Mouse (Mus musculus) liver, adult 2 months (tissue): ENCODE data around the gene Megf11. TPM values are rescaled to one million over a fixed set of nuclear protein-coding genes. Genes with fewer than 3 reads are reported as not detected.
A peak's percentile ranks its signal among the peaks of the same experiment; 100 is the strongest.

Experiments
- DNase-seq: peaks from one replicate; pipeline ENCODE4 v3.0.0-alpha.2; 2011; ENCODE audit warnings: low read depth, low spot score; ENCODE audit errors: extremely low read depth
- H3K27ac ChIP-seq: fragments of 200-500 bp; replicated peaks from 2 replicates; pipeline ENCODE4 v1.5.1; 2012; ENCODE audit warnings: low read depth, mild to moderate bottlenecking, control low read depth, inconsistent platforms, low read length; ENCODE audit not compliant: insufficient read depth
- H3K27me3 ChIP-seq: fragments of 200-500 bp; 2 replicates; pipeline ENCODE4 v1.6.1; 2012; ENCODE audit warnings: mild to moderate bottlenecking, moderate library complexity, low read length, inconsistent platforms; ENCODE audit not compliant: control insufficient read depth, insufficient read depth
- H3K36me3 ChIP-seq: fragments of 200-500 bp; 2 replicates; pipeline ENCODE4 v1.6.1; 2012; ENCODE audit warnings: low read length, inconsistent platforms; ENCODE audit not compliant: control insufficient read depth, insufficient read depth
- H3K4me1 ChIP-seq: fragments of 200-500 bp; 2 replicates; pipeline ENCODE4 v1.6.1; 2011; ENCODE audit warnings: low read length; ENCODE audit not compliant: control insufficient read depth, insufficient read depth
- H3K4me3 ChIP-seq: fragments of 200-500 bp; 2 replicates; pipeline ENCODE4 v1.5.1; 2011; ENCODE audit warnings: low read depth, mild to moderate bottlenecking, control low read depth, low read length, moderate library complexity; ENCODE audit not compliant: insufficient read depth
- H3K79me2 ChIP-seq: fragments of 200-500 bp; 2 replicates; pipeline ENCODE4 v1.6.1; 2012; ENCODE audit warnings: inconsistent platforms, mild to moderate bottlenecking, low read length, moderate library complexity; ENCODE audit not compliant: control insufficient read depth, insufficient read depth
- H3K9ac ChIP-seq: fragments of 200-500 bp; 2 replicates; pipeline ENCODE4 v1.6.1; 2012; ENCODE audit warnings: low read depth, mild to moderate bottlenecking, control low read depth, inconsistent platforms, low read length
- CTCF ChIP-seq: fragments of 200-500 bp; IDR thresholded peaks from 2 replicates; pipeline ENCODE4 v1.5.1; 2011; ENCODE audit warnings: low read depth, low read length, control low read depth
- POLR2A ChIP-seq: fragments of 200-500 bp; IDR thresholded peaks from 2 replicates; pipeline ENCODE4 v1.6.1; 2011; ENCODE audit warnings: low read length, control low read depth; ENCODE audit not compliant: insufficient read depth; ENCODE audit errors: extremely low read depth
- WGBS: fragments of 180-500 bp; shearing (Covaris S2); methylation state at CpG from one replicate; pipeline ENCODE4 v1.1.7; 2018; 5-methylcytosine and 5-hydroxymethylcytosine counted together
- polyA plus RNA-seq: library from polyadenylated mRNA; depleted of rRNA; stranded (reverse); fragments of >200 nt; gene quantifications from 2 replicates; pipeline ENCODE4 v1.2.3, GENCODE M21; 2012
- total RNA-seq: library from RNA; depleted of rRNA; stranded (reverse); fragments of >200 nt; gene quantifications from 2 replicates; pipeline ENCODE4 v1.2.3, GENCODE M21; 2014

Gene Megf11
- total and polyA plus RNA-seq, 2 experiments, result 0.09 to 0.13 TPM

DNA sequence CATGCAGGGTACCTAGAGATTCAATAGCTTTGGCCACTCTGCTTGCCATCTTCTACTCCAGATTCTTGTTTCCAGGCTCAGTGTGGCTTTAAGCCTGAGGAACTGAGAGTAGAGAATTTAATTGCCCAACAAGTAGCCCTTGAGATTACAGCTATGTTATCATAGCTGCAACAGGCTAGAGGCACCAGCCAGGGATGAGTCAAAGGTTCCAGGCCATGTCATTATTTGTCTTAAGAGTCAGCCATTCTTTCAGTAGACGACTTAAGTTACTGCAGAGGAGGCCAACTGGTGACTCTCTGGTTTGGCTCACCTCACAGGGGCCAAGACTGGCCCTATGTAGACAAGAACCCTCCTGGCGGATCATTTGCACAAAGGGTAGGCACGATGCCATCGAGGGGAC, 311.0 kb downstream of the Megf11 start:
- H3K79me2 ChIP-seq, result no peaks in the 10 kb centered on the region
- 93% methylated on average over 4 of the region's 4 CpGs for WGBS
- H3K4me1 ChIP-seq, result peaks cover 3% of the 10 kb centered on the region; the same call in 1 of the 2 replicates
- TF ChIP-seq POLR2A (no peak), CTCF (no peak)
- H3K27me3 ChIP-seq, result no peaks in the 10 kb centered on the region
- DNase-seq, result no peak
- no peak overlapping the region for H3K9ac ChIP-seq
- no peak overlapping the region for H3K27ac ChIP-seq
- H3K36me3 ChIP-seq, result peaks cover 5% of the 10 kb centered on the region; the same call in 1 of the 2 replicates
- no peak overlapping the region for H3K4me3 ChIP-seq

DNA sequence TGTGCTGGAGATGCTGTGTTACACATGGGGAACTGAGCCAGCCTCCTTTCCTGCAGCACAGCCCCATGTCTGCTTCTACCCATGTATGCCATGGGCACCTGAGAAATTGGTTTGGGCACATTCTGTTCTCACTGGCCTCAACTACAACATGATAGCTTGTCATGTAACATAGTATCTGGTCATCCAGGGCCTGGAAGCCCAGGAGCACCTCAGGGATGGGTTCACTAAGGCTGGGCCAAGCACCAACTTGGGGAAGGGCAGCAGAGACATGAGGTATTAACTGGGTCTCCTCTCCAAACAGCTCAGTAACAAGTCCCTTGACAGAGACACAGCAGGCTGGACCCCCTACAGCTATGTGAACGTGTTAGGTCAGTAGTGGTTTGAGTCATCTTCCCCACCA, 311.6 kb downstream of the Megf11 start:
- Histone ChIP-seq H3K79me2 (no peaks in the 10 kb centered on the region), H3K36me3 (peaks cover 5% of the 10 kb centered on the region), H3K27me3 (no peaks in the 10 kb centered on the region), H3K4me3 (no peak overlapping the region), H3K9ac (no peak overlapping the region), H3K4me1 (peaks cover 5% of the 10 kb centered on the region; the same call in 1 of the 2 replicates), H3K27ac (no peak overlapping the region)
- no peak for TF ChIP-seq POLR2A
- no peak for TF ChIP-seq CTCF
- 94% methylated on average over 1 of the region's 1 CpGs for WGBS
- DNase-seq, result no peak

DNA sequence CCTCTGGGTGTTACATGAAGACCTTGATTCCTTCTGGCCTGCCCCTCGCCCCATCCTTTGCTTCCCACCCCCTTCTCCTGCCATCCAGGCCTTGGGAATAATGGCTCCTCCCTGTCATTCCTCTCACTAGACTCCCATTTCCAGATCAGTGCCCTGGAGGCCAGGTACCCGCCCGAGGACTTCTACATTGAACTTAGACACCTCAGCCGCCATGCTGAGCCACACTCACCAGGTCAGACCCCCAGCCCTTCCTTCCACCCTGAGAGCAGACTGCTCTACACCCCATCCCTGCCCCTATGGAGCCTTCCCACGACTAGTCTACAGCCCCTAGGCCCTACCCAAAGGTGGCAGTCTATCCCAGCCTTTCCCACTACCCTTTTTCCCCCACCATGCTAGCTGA, 312.3 kb downstream of the Megf11 start:
- H3K27ac ChIP-seq, result no peak overlapping the region
- no peak overlapping the region for H3K4me3 ChIP-seq
- H3K9ac ChIP-seq, result no peak overlapping the region
- H3K4me1 ChIP-seq, result peaks cover 5% of the 10 kb centered on the region; the same call in 1 of the 2 replicates
- no peaks in the 10 kb centered on the region for H3K79me2 ChIP-seq
- peaks cover 5% of the 10 kb centered on the region for H3K36me3 ChIP-seq
- TF ChIP-seq CTCF (no peak), POLR2A (no peak)
- no peaks in the 10 kb centered on the region for H3K27me3 ChIP-seq
- no peak for DNase-seq
- 89% methylated on average over 5 of the region's 5 CpGs for WGBS

DNA sequence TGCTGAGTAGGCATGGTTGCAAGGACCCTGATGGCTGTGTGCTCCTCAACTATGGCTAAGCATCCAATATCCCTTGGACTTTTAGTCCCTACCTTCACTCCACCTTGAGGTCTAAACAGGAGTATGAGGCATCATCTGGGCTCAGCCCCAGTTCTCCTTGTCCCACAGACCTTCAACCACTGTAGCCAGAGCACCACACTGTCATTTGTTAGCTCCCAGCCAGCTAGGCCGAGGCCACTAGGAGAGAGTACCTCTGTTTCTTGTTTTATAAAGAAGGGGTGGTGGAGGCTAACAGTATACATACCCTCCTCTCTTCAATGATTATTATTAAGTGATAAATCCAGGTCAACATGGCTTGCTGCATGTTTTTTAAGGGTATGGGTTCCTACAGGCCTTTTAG, 313.2 kb downstream of the Megf11 start:
- Histone ChIP-seq H3K9ac (no peak overlapping the region), H3K27me3 (no peaks in the 10 kb centered on the region), H3K27ac (no peak overlapping the region), H3K36me3 (peaks cover 5% of the 10 kb centered on the region), H3K79me2 (no peaks in the 10 kb centered on the region), H3K4me3 (no peak overlapping the region), H3K4me1 (peaks cover 5% of the 10 kb centered on the region; the same call in 1 of the 2 replicates)
- 100% methylated on average over 1 of the region's 1 CpGs for WGBS
- TF ChIP-seq CTCF (no peak), POLR2A (no peak)
- no peak for DNase-seq

DNA sequence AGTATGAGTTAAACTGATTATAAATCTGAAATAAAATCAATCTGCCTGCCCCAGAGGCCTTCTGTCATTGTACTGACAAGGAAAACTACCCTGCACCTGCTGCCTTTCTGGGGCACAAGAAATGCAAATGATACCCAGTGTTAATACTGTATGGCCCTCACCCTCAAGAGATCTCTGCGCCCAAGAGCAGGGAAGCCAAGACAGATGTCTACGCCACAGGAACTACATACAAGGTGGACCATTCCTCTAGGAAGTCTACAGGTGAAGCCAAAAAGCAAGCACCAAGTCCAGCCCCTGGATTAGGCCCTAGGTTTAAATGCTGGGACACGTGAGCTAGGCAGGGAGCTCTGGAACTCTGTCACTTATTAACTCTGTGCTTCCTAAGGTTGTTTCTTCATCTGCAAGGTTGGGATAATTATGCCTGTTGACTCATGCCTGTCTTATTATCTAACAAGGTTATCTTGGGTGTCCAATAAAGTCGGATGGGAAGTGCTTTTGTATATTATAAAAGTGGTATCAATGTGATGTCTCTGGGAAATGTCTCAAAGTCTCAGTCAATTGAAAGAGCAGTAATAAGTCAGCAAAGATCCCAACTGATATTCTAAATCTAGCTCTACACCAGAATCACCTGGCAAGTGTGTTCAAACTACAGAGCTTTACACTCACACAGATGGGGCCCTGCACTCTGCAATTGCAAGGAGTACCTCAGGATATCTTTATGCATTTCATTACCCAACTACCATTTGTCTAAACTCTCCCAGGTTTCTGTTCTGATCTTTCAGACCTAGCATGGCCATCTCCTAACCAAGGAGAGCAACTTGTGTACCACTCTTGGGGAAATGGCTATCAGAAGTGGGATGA, 315.3 kb downstream of the Megf11 start:
- TF ChIP-seq POLR2A (no peak), CTCF (no peak)
- Histone ChIP-seq H3K27ac (no peak overlapping the region), H3K36me3 (peaks cover 14% of the 10 kb centered on the region), H3K4me1 (peaks cover 9% of the 10 kb centered on the region), H3K4me3 (no peak overlapping the region), H3K27me3 (no peaks in the 10 kb centered on the region), H3K9ac (no peak overlapping the region), H3K79me2 (no peaks in the 10 kb centered on the region)
- WGBS, result 57% methylated on average over 4 of the region's 4 CpGs
- peak; percentile 63 for DNase-seq

DNA sequence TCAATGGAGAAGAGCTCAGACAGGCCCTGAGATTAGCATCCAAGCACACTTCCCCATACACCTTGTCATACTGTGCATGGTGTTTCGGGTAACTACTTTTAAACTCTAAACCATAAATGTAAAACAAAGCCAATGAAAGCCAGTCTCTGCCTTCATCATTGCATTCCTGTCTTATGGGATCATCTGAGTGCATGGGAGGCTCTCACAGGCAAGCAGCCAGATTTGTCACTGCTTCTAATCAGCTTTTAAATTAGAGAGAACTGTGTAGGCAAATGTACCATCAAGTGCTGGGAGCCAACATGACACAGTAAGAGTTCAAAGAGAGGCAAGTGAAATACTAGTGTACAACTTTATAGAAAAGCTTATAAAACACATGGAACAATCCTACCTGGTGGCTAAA, 316.2 kb downstream of the Megf11 start:
- no peak overlapping the region for H3K27ac ChIP-seq
- H3K4me1 ChIP-seq, result peaks cover 9% of the 10 kb centered on the region
- DNase-seq, result no peak
- peaks cover 22% of the 10 kb centered on the region for H3K36me3 ChIP-seq
- H3K4me3 ChIP-seq, result no peak overlapping the region
- H3K79me2 ChIP-seq, result no peaks in the 10 kb centered on the region
- no peak overlapping the region for H3K9ac ChIP-seq
- WGBS, result 93% methylated on average over 1 of the region's 1 CpGs
- no peak for TF ChIP-seq CTCF
- no peak for TF ChIP-seq POLR2A
- H3K27me3 ChIP-seq, result no peaks in the 10 kb centered on the region
